Mouse (Mus musculus): ENCODE measurements around the gene Gm340. TPM values are rescaled to one million over a fixed set of nuclear protein-coding genes. Genes with fewer than 3 reads are reported as not detected.

The Gm340 gene
- polyA plus RNA-seq, 1 experiment = 1.0 TPM

DNA sequence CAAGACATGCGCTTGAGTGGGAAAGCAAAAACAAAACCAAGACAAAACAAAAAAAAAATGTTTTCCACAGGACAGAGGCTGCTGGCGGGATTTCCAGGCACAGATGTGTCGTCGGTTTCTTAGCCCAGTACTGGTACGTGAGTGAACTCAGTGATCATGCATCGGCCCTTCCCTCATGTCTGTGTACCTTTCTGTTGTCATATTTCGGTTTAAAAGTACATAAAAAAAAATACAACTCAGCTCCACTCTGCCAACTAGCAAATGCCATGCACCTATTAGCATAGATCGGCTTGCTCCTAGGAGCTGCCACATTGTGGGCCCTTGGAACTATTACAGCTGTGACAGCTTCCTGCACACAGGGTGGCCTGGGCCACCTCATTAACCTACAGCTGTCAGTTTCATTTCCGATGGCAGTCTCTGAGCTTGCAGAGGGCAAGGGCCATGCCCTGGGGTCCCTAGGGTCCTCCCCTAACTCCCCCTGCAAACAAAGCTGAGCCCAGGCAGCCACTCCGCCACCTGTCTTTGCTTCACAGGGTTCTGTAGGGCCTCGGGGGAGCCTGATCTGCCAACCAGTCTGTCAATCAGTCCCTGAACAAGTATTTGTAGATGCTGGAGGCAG, 33.5 kb downstream of the Gm340 start:
- no peak overlapping the region for H3K4me3 ChIP-seq (ENCODE audit: control insufficient read depth, low read depth, low read length)
- no peaks in the 10 kb centered on the region for H3K36me3 ChIP-seq (ENCODE audit: control insufficient read depth, insufficient read depth, low read length)
- no peaks in the 10 kb centered on the region for H3K27me3 ChIP-seq (ENCODE audit: control insufficient read depth, insufficient read depth, low read length)
- H3K4me1 ChIP-seq (ENCODE audit: control insufficient read depth, insufficient read depth, low read length) = no peaks in the 10 kb centered on the region
- TF ChIP-seq POLR2A (IDR thresholded peaks at IDR 0.05; ENCODE audit: control insufficient read depth, low read depth, low read length) (no peak), CTCF (IDR thresholded peaks at IDR 0.05; ENCODE audit: control insufficient read depth, insufficient read depth, insufficient replicate concordance, low read depth, low read length) (no peak)
- H3K27ac ChIP-seq (ENCODE audit: control insufficient read depth, insufficient read depth, low read depth, low read length) = no peak overlapping the region

DNA sequence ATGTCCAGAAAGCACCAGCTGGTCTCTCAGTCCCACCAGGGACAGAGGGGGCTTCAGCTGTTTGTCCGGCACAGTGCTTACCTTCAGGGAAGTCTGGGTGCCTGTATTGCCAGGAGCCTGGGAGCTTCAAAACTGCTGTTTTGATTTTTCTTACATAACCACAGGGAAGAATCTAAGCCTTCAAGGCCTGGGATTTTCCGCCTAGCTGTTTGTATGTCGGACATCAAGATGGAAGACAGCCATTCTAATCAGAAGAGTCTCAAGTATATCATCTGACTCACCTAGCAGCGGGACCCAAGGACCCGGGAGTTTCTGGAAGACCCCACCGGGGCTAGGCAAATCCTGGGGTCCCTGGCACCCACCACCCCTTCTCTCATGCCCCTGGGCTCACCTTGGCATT, 34.1 kb downstream of the Gm340 start:
- no peak overlapping the region for H3K4me3 ChIP-seq (ENCODE audit: control insufficient read depth, low read depth, low read length)
- TF ChIP-seq CTCF (IDR thresholded peaks at IDR 0.05; ENCODE audit: control insufficient read depth, insufficient read depth, insufficient replicate concordance, low read depth, low read length) (no peak), POLR2A (IDR thresholded peaks at IDR 0.05; ENCODE audit: control insufficient read depth, low read depth, low read length) (no peak)
- H3K27ac ChIP-seq (ENCODE audit: control insufficient read depth, insufficient read depth, low read depth, low read length) = no peak overlapping the region
- no peaks in the 10 kb centered on the region for H3K27me3 ChIP-seq (ENCODE audit: control insufficient read depth, insufficient read depth, low read length)
- H3K36me3 ChIP-seq (ENCODE audit: control insufficient read depth, insufficient read depth, low read length) = no peaks in the 10 kb centered on the region
- no peaks in the 10 kb centered on the region for H3K4me1 ChIP-seq (ENCODE audit: control insufficient read depth, insufficient read depth, low read length)

DNA sequence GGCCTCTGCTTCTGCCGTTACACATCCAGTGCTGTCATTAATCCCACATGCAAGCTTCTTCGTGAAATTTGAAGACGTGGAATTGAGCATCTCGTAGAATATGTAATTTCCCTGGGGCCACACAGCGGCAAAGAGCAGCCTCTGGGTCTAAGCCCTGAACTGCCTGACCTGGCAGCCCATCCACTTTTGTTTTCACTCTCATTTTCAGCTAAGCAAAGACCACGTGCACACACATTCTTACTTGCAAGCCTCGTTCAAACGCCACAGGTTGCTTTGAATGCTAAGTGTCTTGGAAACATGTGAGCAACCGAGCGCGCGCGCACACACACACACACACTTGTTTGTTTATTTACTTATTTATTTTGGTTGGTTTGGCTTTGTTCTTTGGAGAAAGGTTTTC, 34.9 kb downstream of the Gm340 start:
- Histone ChIP-seq H3K27ac (ENCODE audit: control insufficient read depth, insufficient read depth, low read depth, low read length) (no peak overlapping the region), H3K27me3 (ENCODE audit: control insufficient read depth, insufficient read depth, low read length) (no peaks in the 10 kb centered on the region), H3K36me3 (ENCODE audit: control insufficient read depth, insufficient read depth, low read length) (no peaks in the 10 kb centered on the region), H3K4me3 (ENCODE audit: control insufficient read depth, low read depth, low read length) (no peak overlapping the region), H3K4me1 (ENCODE audit: control insufficient read depth, insufficient read depth, low read length) (no peaks in the 10 kb centered on the region)
- TF ChIP-seq POLR2A (IDR thresholded peaks at IDR 0.05; ENCODE audit: control insufficient read depth, low read depth, low read length) (no peak), CTCF (IDR thresholded peaks at IDR 0.05; ENCODE audit: control insufficient read depth, insufficient read depth, insufficient replicate concordance, low read depth, low read length) (no peak)

DNA sequence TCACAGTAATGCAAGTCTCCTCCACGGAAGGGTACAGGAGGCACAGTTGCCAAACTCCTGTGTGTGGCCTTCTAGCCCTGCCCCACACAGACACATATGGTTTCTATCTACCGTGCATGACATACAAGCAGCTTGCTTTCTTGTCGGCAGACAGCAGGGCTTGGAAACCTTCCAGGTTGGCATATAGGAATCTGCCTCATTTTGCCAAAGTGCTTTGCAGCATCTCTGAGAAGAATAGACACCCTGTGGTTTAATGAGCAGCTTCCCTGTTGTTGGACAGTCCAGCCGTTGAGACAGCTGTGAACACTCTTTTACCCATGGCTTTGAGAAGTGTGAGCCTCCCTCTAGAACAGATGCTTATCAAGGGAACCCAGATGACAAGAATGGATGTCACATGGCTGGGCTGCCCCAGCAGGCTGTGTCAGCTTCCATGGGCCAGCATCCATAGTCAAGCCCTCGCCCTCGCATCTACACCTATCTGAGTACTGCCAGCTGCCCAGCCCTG, 36.0 kb downstream of the Gm340 start:
- Histone ChIP-seq H3K4me1 (ENCODE audit: control insufficient read depth, insufficient read depth, low read length) (no peaks in the 10 kb centered on the region), H3K27ac (ENCODE audit: control insufficient read depth, insufficient read depth, low read depth, low read length) (no peak overlapping the region), H3K36me3 (ENCODE audit: control insufficient read depth, insufficient read depth, low read length) (no peaks in the 10 kb centered on the region), H3K4me3 (ENCODE audit: control insufficient read depth, low read depth, low read length) (no peak overlapping the region), H3K27me3 (ENCODE audit: control insufficient read depth, insufficient read depth, low read length) (no peaks in the 10 kb centered on the region)
- no peak for TF ChIP-seq CTCF (IDR thresholded peaks at IDR 0.05; ENCODE audit: control insufficient read depth, insufficient read depth, insufficient replicate concordance, low read depth, low read length)
- TF ChIP-seq POLR2A (IDR thresholded peaks at IDR 0.05; ENCODE audit: control insufficient read depth, low read depth, low read length) = no peak

- no peaks in the 10 kb centered on the region for H3K36me3 ChIP-seq (ENCODE audit: control insufficient read depth, insufficient read depth, low read length)
- TF ChIP-seq CTCF (IDR thresholded peaks at IDR 0.05; ENCODE audit: control insufficient read depth, insufficient read depth, insufficient replicate concordance, low read depth, low read length) (no peak), POLR2A (IDR thresholded peaks at IDR 0.05; ENCODE audit: control insufficient read depth, low read depth, low read length) (no peak)
- H3K4me3 ChIP-seq (ENCODE audit: control insufficient read depth, low read depth, low read length) = no peak overlapping the region
- no peaks in the 10 kb centered on the region for H3K4me1 ChIP-seq (ENCODE audit: control insufficient read depth, insufficient read depth, low read length)
- no peak overlapping the region for H3K27ac ChIP-seq (ENCODE audit: control insufficient read depth, insufficient read depth, low read depth, low read length)
- H3K27me3 ChIP-seq (ENCODE audit: control insufficient read depth, insufficient read depth, low read length) = no peaks in the 10 kb centered on the region
Observed at GRCm38 (mm10) chr19:41618771-41619385, 36.7 kb downstream of the Gm340 start.

DNA sequence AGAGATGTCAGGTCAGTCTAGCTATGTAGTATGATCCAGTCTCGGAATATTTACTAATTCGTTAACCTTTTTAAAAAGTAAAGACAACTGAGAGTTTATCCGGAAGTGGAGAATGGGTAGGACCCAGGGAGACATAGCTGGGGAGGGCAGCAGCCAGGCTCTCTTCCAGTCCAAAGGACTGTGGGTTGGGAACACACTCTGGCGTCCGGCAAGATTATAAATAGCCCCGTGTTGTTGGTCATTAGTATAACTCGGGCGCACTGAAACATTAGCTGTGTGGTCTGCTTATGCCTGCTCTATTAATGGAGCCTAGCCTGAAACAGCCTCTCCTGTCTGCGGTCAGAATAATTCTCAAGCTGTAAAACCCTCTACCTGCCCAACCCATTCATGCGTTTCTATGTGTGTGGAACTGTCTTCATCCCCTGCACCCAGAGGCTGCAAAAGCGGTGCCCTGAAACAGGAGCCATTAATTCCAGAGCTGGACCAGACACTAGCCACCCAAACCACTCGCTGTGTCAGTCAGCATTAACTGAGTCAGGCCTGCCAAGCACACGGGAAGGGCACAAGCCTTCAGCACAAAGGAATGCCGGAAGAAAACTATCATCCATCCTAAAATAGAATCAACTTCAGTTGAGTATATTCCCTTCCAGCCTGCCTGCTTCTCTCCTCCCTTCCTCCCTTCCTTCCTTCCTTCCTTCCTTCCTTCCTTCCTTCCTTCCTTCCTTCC, 38.4 kb downstream of the Gm340 start:
- no peaks in the 10 kb centered on the region for H3K36me3 ChIP-seq (ENCODE audit: control insufficient read depth, insufficient read depth, low read length)
- no peaks in the 10 kb centered on the region for H3K4me1 ChIP-seq (ENCODE audit: control insufficient read depth, insufficient read depth, low read length)
- H3K27me3 ChIP-seq (ENCODE audit: control insufficient read depth, insufficient read depth, low read length) = no peaks in the 10 kb centered on the region
- no peak overlapping the region for H3K27ac ChIP-seq (ENCODE audit: control insufficient read depth, insufficient read depth, low read depth, low read length)
- H3K4me3 ChIP-seq (ENCODE audit: control insufficient read depth, low read depth, low read length) = no peak overlapping the region
- no peak for TF ChIP-seq POLR2A (IDR thresholded peaks at IDR 0.05; ENCODE audit: control insufficient read depth, low read depth, low read length)

DNA sequence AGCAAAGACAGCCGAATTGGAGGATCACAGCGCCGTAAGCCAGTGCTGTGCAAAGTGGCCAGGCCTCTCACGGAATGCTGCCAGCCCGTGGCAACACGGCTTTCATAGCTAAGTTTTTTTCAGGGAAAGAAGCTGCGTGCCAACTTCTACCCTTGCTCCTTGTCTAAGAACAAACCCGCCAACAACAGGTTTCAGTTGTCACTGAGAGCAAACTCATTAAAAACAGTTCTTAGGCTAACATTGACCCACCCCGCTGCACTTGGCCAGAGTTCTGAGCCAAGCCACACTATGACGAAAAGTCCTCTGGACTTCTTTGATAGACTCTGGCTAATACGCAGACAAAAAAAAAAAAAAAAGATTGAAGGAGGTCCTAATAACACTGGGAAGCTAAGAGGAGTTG, 46.8 kb downstream of the Gm340 start:
- H3K4me1 ChIP-seq (ENCODE audit: control insufficient read depth, insufficient read depth, low read length) = no peaks in the 10 kb centered on the region
- no peak for TF ChIP-seq POLR2A (IDR thresholded peaks at IDR 0.05; ENCODE audit: control insufficient read depth, low read depth, low read length)
- TF ChIP-seq CTCF (IDR thresholded peaks at IDR 0.05; ENCODE audit: control insufficient read depth, insufficient read depth, insufficient replicate concordance, low read depth, low read length) = no peak
- no peak overlapping the region for H3K27ac ChIP-seq (ENCODE audit: control insufficient read depth, insufficient read depth, low read depth, low read length)
- no peak overlapping the region for H3K4me3 ChIP-seq (ENCODE audit: control insufficient read depth, low read depth, low read length)
- H3K36me3 ChIP-seq (ENCODE audit: control insufficient read depth, insufficient read depth, low read length) = no peaks in the 10 kb centered on the region
- no peaks in the 10 kb centered on the region for H3K27me3 ChIP-seq (ENCODE audit: control insufficient read depth, insufficient read depth, low read length)

All from testis, adult 2 months (tissue).